Mouse (Mus musculus): ENCODE measurements around the gene Fam163b. TPM values are rescaled to one million over a fixed set of nuclear protein-coding genes. Genes with fewer than 3 reads are reported as not detected.

The Fam163b gene
- polyA plus RNA-seq, 1 experiment from 2014 or later: 0.76 TPM

Other genes with a start within 250 kb of the Fam163b start
- gene Surf6, start 239.6 kb downstream of the Fam163b start, polyA plus RNA-seq (2015; fragmentation: Nextera tagmentation; extraction: Ambion mirVana): 25.0 and 29.6 TPM in 2 replicates
- 168 and 187 TPM in 2 replicates for gene Med22, start 231.8 kb downstream of the Fam163b start, polyA plus RNA-seq (2015; fragmentation: Nextera tagmentation; extraction: Ambion mirVana)
- gene Rpl7a, start 231.7 kb downstream of the Fam163b start, polyA plus RNA-seq (2015; fragmentation: Nextera tagmentation; extraction: Ambion mirVana): 620 and 639 TPM in 2 replicates
- 53.5 and 60.7 TPM in 2 replicates for gene Surf2, start 226.1 kb downstream of the Fam163b start, polyA plus RNA-seq (2015; fragmentation: Nextera tagmentation; extraction: Ambion mirVana)
- 61.0 and 64.8 TPM in 2 replicates for gene Surf1, start 226.0 kb downstream of the Fam163b start, polyA plus RNA-seq (2015; fragmentation: Nextera tagmentation; extraction: Ambion mirVana)
- gene Surf4, start 208.6 kb downstream of the Fam163b start, polyA plus RNA-seq (2015; fragmentation: Nextera tagmentation; extraction: Ambion mirVana): 104 and 107 TPM in 2 replicates
- gene Stkld1, start 208.4 kb downstream of the Fam163b start, polyA plus RNA-seq (2015; fragmentation: Nextera tagmentation; extraction: Ambion mirVana): 0.33 TPM in 1 of 2 replicates, not detected in the other
- gene Rexo4, start 178.1 kb downstream of the Fam163b start, polyA plus RNA-seq (2015; fragmentation: Nextera tagmentation; extraction: Ambion mirVana): 39.5 and 40.3 TPM in 2 replicates
- 0.34 TPM in 1 of 2 replicates, not detected in the other for gene Adamts13, start 169.1 kb downstream of the Fam163b start, polyA plus RNA-seq (2015; fragmentation: Nextera tagmentation; extraction: Ambion mirVana)
- 115 and 125 TPM in 2 replicates for gene Cacfd1, start 132.6 kb downstream of the Fam163b start, polyA plus RNA-seq (2015; fragmentation: Nextera tagmentation; extraction: Ambion mirVana)
- 2.0 and 2.6 TPM in 2 replicates for gene Slc2a6, start 114.5 kb downstream of the Fam163b start, polyA plus RNA-seq (2015; fragmentation: Nextera tagmentation; extraction: Ambion mirVana)
- not detected in 2 replicates for gene Mymk, start 70.3 kb downstream of the Fam163b start, polyA plus RNA-seq (2015; fragmentation: Nextera tagmentation; extraction: Ambion mirVana)
- 5.7 and 7.6 TPM in 2 replicates for gene Adamtsl2, start 63.1 kb downstream of the Fam163b start, polyA plus RNA-seq (2015; fragmentation: Nextera tagmentation; extraction: Ambion mirVana)
- not detected in 2 replicates for gene Dbh, start 22.7 kb upstream of the Fam163b start, polyA plus RNA-seq (2015; fragmentation: Nextera tagmentation; extraction: Ambion mirVana)
- gene Sardh, start 105.8 kb upstream of the Fam163b start, polyA plus RNA-seq (2015; fragmentation: Nextera tagmentation; extraction: Ambion mirVana): 2.1 and 2.4 TPM in 2 replicates

Measured in forebrain, embryonic 13.5 days (tissue).